Mouse (Mus musculus) heart, postnatal 0 days (tissue): ENCODE results near the gene Cbx3. TPM values are rescaled to one million over a fixed set of nuclear protein-coding genes. Genes with fewer than 3 reads are reported as not detected.

ENCODE experiments used
- ATAC-seq: fragments of 200-750 bp; cut with Nextera tagmentation; 2 replicates; pipeline ENCODE4 v1.8.0; 2017; ENCODE audit warnings: low read depth, moderate number of reproducible peaks, moderate library complexity; ENCODE audit not compliant: insufficient read depth
- DNase-seq: peaks from one replicate; pipeline ENCODE4 v3.0.0-alpha.2; 2016; ENCODE audit warnings: low spot score
- H3K27ac ChIP-seq: fragments of 300-500 bp; sonication (generic); 2 replicates; pipeline ENCODE4 v1.5.1; 2014; ENCODE audit warnings: low read depth, mild to moderate bottlenecking
- H3K27me3 ChIP-seq: fragments of 300-500 bp; sonication (generic); 2 replicates; pipeline ENCODE4 v1.6.1; 2014; ENCODE audit warnings: low read length, mixed read lengths; ENCODE audit not compliant: control insufficient read depth, insufficient read depth
- H3K36me3 ChIP-seq: fragments of 300-500 bp; sonication (generic); replicated peaks from 2 replicates; pipeline ENCODE4 v1.6.1; 2014; ENCODE audit warnings: low read length, mixed read lengths; ENCODE audit not compliant: control insufficient read depth, insufficient read depth
- H3K4me1 ChIP-seq: fragments of 300-500 bp; sonication (generic); 2 replicates; pipeline ENCODE4 v1.6.1; 2014; ENCODE audit warnings: antibody characterized with exemption; ENCODE audit not compliant: control insufficient read depth, insufficient read depth
- H3K4me2 ChIP-seq: fragments of 300-500 bp; sonication (generic); 2 replicates; pipeline ENCODE4 v1.6.1; 2014; ENCODE audit warnings: low read depth, mild to moderate bottlenecking, low read length, moderate library complexity
- H3K4me3 ChIP-seq: fragments of 300-500 bp; sonication (generic); 2 replicates; pipeline ENCODE4 v1.5.1; 2014; ENCODE audit warnings: low read depth, low read length
- H3K9ac ChIP-seq: fragments of 300-500 bp; sonication (generic); replicated peaks from 2 replicates; pipeline ENCODE4 v1.6.1; 2014; ENCODE audit warnings: low read depth, low read length, mixed read lengths
- H3K9me3 ChIP-seq: fragments of 300-500 bp; sonication (generic); replicated peaks from 2 replicates; pipeline ENCODE4 v1.6.1; 2016; ENCODE audit warnings: low read length; ENCODE audit not compliant: control insufficient read depth
- CTCF ChIP-seq: IDR thresholded peaks from 2 replicates; pipeline ENCODE4 v1.5.1; 2016; ENCODE audit warnings: antibody characterized with exemption, control low read depth, low read depth
- EP300 ChIP-seq: IDR thresholded peaks from 2 replicates; pipeline ENCODE4 v1.6.1; 2016; ENCODE audit warnings: antibody characterized with exemption, low read depth
- WGBS: fragments of 180-500 bp; shearing (Covaris S2); extraction: QIAGEN DNeasy Blood & Tissue Kit; methylation state at CpG from one replicate; pipeline ENCODE4 v1.1.7; 2014; 5-methylcytosine and 5-hydroxymethylcytosine counted together
- polyA plus RNA-seq: library from polyadenylated mRNA; unstranded; fragments of >200 nt; fragmentation: Nextera tagmentation; extraction: Ambion mirVana; gene quantifications from 2 replicates; pipeline ENCODE4 v1.2.1, GENCODE M21; 2015
- total RNA-seq: library from RNA; depleted of rRNA; stranded (reverse); fragments of >200 nt; gene quantifications from 2 replicates; pipeline ENCODE4 v1.2.3, GENCODE M21; 2014; ENCODE audit warnings: low replicate concordance

Cbx3 gene
- total and polyA plus RNA-seq, 2 experiments from 2014 or later: 66.0 to 270 TPM

- H3K4me1 ChIP-seq: no peaks in the 10 kb centered on the region
- H3K4me3 ChIP-seq: no peak overlapping the region
- no peaks in the 10 kb centered on the region for H3K27me3 ChIP-seq
- H3K27ac ChIP-seq: no peak overlapping the region
- peaks cover 16% of the 10 kb centered on the region for H3K36me3 ChIP-seq
- ATAC-seq (no peak), DNase-seq (no peak)
- H3K9ac ChIP-seq: no peak overlapping the region
- 49% methylated on average over 1 of the region's 1 CpGs for WGBS
- H3K4me2 ChIP-seq: no peak overlapping the region
- H3K9me3 ChIP-seq: no peaks in the 10 kb centered on the region
- TF ChIP-seq CTCF (no peak), EP300 (no peak)
Measured at GRCm38 (mm10) chr6:51456198-51456597, 14.0 kb upstream of the Cbx3 start.

- no peak for DNase-seq
- TF ChIP-seq CTCF (no peak), EP300 (no peak)
- Histone ChIP-seq H3K36me3 (peaks cover 26% of the 10 kb centered on the region), H3K27me3 (no peaks in the 10 kb centered on the region), H3K9ac (no peak overlapping the region), H3K4me3 (no peak overlapping the region), H3K4me1 (no peaks in the 10 kb centered on the region), H3K4me2 (no peak overlapping the region), H3K27ac (no peak overlapping the region), H3K9me3 (no peaks in the 10 kb centered on the region)
- ATAC-seq: no peak
- 73% methylated on average over 3 of the region's 3 CpGs for WGBS
Measured at GRCm38 (mm10) chr6:51457283-51457682, 12.9 kb upstream of the Cbx3 start.

- no peaks in the 10 kb centered on the region for H3K27me3 ChIP-seq
- DNase-seq (no peak), ATAC-seq (no peak)
- no peak for TF ChIP-seq EP300
- TF ChIP-seq CTCF: no peak
- no peak overlapping the region for H3K9ac ChIP-seq
- 64% methylated on average over 8 of the region's 8 CpGs for WGBS
- H3K36me3 ChIP-seq: peaks cover 29% of the 10 kb centered on the region
- H3K4me1 ChIP-seq: no peaks in the 10 kb centered on the region
- H3K9me3 ChIP-seq: no peaks in the 10 kb centered on the region
- H3K27ac ChIP-seq: no peak overlapping the region
- no peak overlapping the region for H3K4me2 ChIP-seq
- H3K4me3 ChIP-seq: no peak overlapping the region
Measured at GRCm38 (mm10) chr6:51457770-51458387, 12.3 kb upstream of the Cbx3 start.

GRCm38 (mm10) chr6:51458925-51459312 is 11.2 kb upstream of the Cbx3 start:
- Histone ChIP-seq H3K4me2 (no peak overlapping the region), H3K9ac (no peak overlapping the region), H3K36me3 (peaks cover 39% of the 10 kb centered on the region), H3K27me3 (no peaks in the 10 kb centered on the region), H3K4me1 (no peaks in the 10 kb centered on the region), H3K4me3 (no peak overlapping the region), H3K27ac (no peak overlapping the region), H3K9me3 (no peaks in the 10 kb centered on the region)
- 0 out of 2 replicates have a peak, but pooled peaks have one; percentile 26 for ATAC-seq
- TF ChIP-seq EP300 (no peak), CTCF (no peak)
- DNase-seq: no peak
- WGBS: 46% methylated on average over 2 of the region's 2 CpGs

- no peak for DNase-seq
- H3K4me2 ChIP-seq: no peak overlapping the region
- no peaks in the 10 kb centered on the region for H3K9me3 ChIP-seq
- peaks cover 44% of the 10 kb centered on the region for H3K36me3 ChIP-seq
- peak; percentile 32; the same call in 1 of the 2 replicates for ATAC-seq
- H3K27ac ChIP-seq: no peak overlapping the region
- no peak overlapping the region for H3K9ac ChIP-seq
- H3K27me3 ChIP-seq: no peaks in the 10 kb centered on the region
- H3K4me1 ChIP-seq: no peaks in the 10 kb centered on the region
- WGBS: 45% methylated on average over 5 of the region's 5 CpGs
- H3K4me3 ChIP-seq: no peak overlapping the region
- TF ChIP-seq CTCF (no peak), EP300 (no peak)
Measured at GRCm38 (mm10) chr6:51459313-51460020, 10.7 kb upstream of the Cbx3 start.
